Mouse (Mus musculus): ENCODE data around the gene Rsph1. TPM values are rescaled to one million over a fixed set of nuclear protein-coding genes. Genes with fewer than 3 reads are reported as not detected.

Gene Rsph1
- polyA plus RNA-seq, 1 experiment, result 11.7 TPM

GRCm38 (mm10) chr17:31247144-31247543, 30.0 kb downstream of the Rsph1 start:
- no peak for DNase-seq
- no peak overlapping the region for H3K4me3 ChIP-seq (replicated peaks; ENCODE audit: extremely low read depth, low read depth, low read length)
- WGBS, result 37% methylated on average over 5 of the region's 5 CpGs
- no peaks in the 10 kb centered on the region for H3K4me1 ChIP-seq (ENCODE audit: control insufficient read depth, insufficient read depth, low read length)
- TF ChIP-seq CTCF (IDR thresholded peaks at IDR 0.05; ENCODE audit: insufficient read depth, low read length), result no peak
- no peak for TF ChIP-seq POLR2A (IDR thresholded peaks at IDR 0.05; ENCODE audit: borderline replicate concordance, extremely low read depth, low read depth, low read length)

- WGBS, result 60% methylated on average over 5 of the region's 5 CpGs
- H3K4me3 ChIP-seq (replicated peaks; ENCODE audit: extremely low read depth, low read depth, low read length), result no peak overlapping the region
- no peak for TF ChIP-seq POLR2A (IDR thresholded peaks at IDR 0.05; ENCODE audit: borderline replicate concordance, extremely low read depth, low read depth, low read length)
- no peak for TF ChIP-seq CTCF (IDR thresholded peaks at IDR 0.05; ENCODE audit: insufficient read depth, low read length)
- H3K4me1 ChIP-seq (ENCODE audit: control insufficient read depth, insufficient read depth, low read length), result no peaks in the 10 kb centered on the region
- no peak for DNase-seq
These were observed 31.9 kb downstream of the Rsph1 start for GRCm38 (mm10) chr17:31245321-31245720.

- WGBS, result 0% methylated on average over 1 of the region's 1 CpGs
- no peaks in the 10 kb centered on the region for H3K4me1 ChIP-seq (ENCODE audit: control insufficient read depth, insufficient read depth, low read length)
- TF ChIP-seq POLR2A (IDR thresholded peaks at IDR 0.05; ENCODE audit: borderline replicate concordance, extremely low read depth, low read depth, low read length), result no peak
- TF ChIP-seq CTCF (IDR thresholded peaks at IDR 0.05; ENCODE audit: insufficient read depth, low read length), result peak; percentile 34
- DNase-seq, result no peak
- no peak overlapping the region for H3K4me3 ChIP-seq (replicated peaks; ENCODE audit: extremely low read depth, low read depth, low read length)
These were observed 34.4 kb downstream of the Rsph1 start for GRCm38 (mm10) chr17:31242764-31243163.

GRCm38 (mm10) chr17:31241156-31241555, 36.0 kb downstream of the Rsph1 start:
- no peaks in the 10 kb centered on the region for H3K4me1 ChIP-seq (ENCODE audit: control insufficient read depth, insufficient read depth, low read length)
- no peak overlapping the region for H3K4me3 ChIP-seq (replicated peaks; ENCODE audit: extremely low read depth, low read depth, low read length)
- TF ChIP-seq POLR2A (IDR thresholded peaks at IDR 0.05; ENCODE audit: borderline replicate concordance, extremely low read depth, low read depth, low read length), result no peak
- TF ChIP-seq CTCF (IDR thresholded peaks at IDR 0.05; ENCODE audit: insufficient read depth, low read length), result no peak
- 79% methylated on average over 8 of the region's 8 CpGs for WGBS
- no peak for DNase-seq

GRCm38 (mm10) chr17:31238234-31239020, 38.8 kb downstream of the Rsph1 start:
- WGBS, result 73% methylated on average over 7 of the region's 7 CpGs
- no peak overlapping the region for H3K4me3 ChIP-seq (replicated peaks; ENCODE audit: extremely low read depth, low read depth, low read length)
- H3K4me1 ChIP-seq (ENCODE audit: control insufficient read depth, insufficient read depth, low read length), result no peaks in the 10 kb centered on the region
- TF ChIP-seq CTCF (IDR thresholded peaks at IDR 0.05; ENCODE audit: insufficient read depth, low read length) (no peak), POLR2A (IDR thresholded peaks at IDR 0.05; ENCODE audit: borderline replicate concordance, extremely low read depth, low read depth, low read length) (no peak)
- DNase-seq, result no peak

- WGBS, result 78% methylated on average over 1 of the region's 1 CpGs
- no peak for DNase-seq
- no peak overlapping the region for H3K4me3 ChIP-seq (replicated peaks; ENCODE audit: extremely low read depth, low read depth, low read length)
- TF ChIP-seq CTCF (IDR thresholded peaks at IDR 0.05; ENCODE audit: insufficient read depth, low read length) (no peak), POLR2A (IDR thresholded peaks at IDR 0.05; ENCODE audit: borderline replicate concordance, extremely low read depth, low read depth, low read length) (no peak)
- H3K4me1 ChIP-seq (ENCODE audit: control insufficient read depth, insufficient read depth, low read length), result no peaks in the 10 kb centered on the region
These were observed 41.3 kb downstream of the Rsph1 start for GRCm38 (mm10) chr17:31235915-31236314.

- DNase-seq, result no peak
- no peak for TF ChIP-seq CTCF (IDR thresholded peaks at IDR 0.05; ENCODE audit: insufficient read depth, low read length)
- no peak for TF ChIP-seq POLR2A (IDR thresholded peaks at IDR 0.05; ENCODE audit: borderline replicate concordance, extremely low read depth, low read depth, low read length)
- 54% methylated on average over 8 of the region's 8 CpGs for WGBS
- Histone ChIP-seq H3K4me1 (ENCODE audit: control insufficient read depth, insufficient read depth, low read length) (no peaks in the 10 kb centered on the region), H3K4me3 (replicated peaks; ENCODE audit: extremely low read depth, low read depth, low read length) (no peak overlapping the region)
These were observed 44.8 kb downstream of the Rsph1 start for GRCm38 (mm10) chr17:31232251-31233010.

- 52% methylated on average over 6 of the region's 6 CpGs for WGBS
- DNase-seq, result no peak
- Histone ChIP-seq H3K4me3 (replicated peaks; ENCODE audit: extremely low read depth, low read depth, low read length) (no peak overlapping the region), H3K4me1 (ENCODE audit: control insufficient read depth, insufficient read depth, low read length) (no peaks in the 10 kb centered on the region)
- TF ChIP-seq POLR2A (IDR thresholded peaks at IDR 0.05; ENCODE audit: borderline replicate concordance, extremely low read depth, low read depth, low read length) (no peak), CTCF (IDR thresholded peaks at IDR 0.05; ENCODE audit: insufficient read depth, low read length) (no peak)
These were observed 45.4 kb downstream of the Rsph1 start for GRCm38 (mm10) chr17:31231780-31232179.

GRCm38 (mm10) chr17:31226931-31227330, 50.3 kb downstream of the Rsph1 start:
- no peak for DNase-seq
- no peak for TF ChIP-seq CTCF (IDR thresholded peaks at IDR 0.05; ENCODE audit: insufficient read depth, low read length)
- TF ChIP-seq POLR2A (IDR thresholded peaks at IDR 0.05; ENCODE audit: borderline replicate concordance, extremely low read depth, low read depth, low read length), result no peak
- 58% methylated on average over 7 of the region's 7 CpGs for WGBS
- H3K4me3 ChIP-seq (replicated peaks; ENCODE audit: extremely low read depth, low read depth, low read length), result no peak overlapping the region
- no peaks in the 10 kb centered on the region for H3K4me1 ChIP-seq (ENCODE audit: control insufficient read depth, insufficient read depth, low read length)
